Mouse (Mus musculus) ES-E14 (cell line): ENCODE data around the gene Fubp3. TPM values are rescaled to one million over a fixed set of nuclear protein-coding genes. Genes with fewer than 3 reads are reported as not detected.

ENCODE experiments used
- DNase-seq: peaks from one replicate; pipeline ENCODE4 v3.0.0-alpha.2; 2013; ENCODE audit warnings: low read depth, low spot score
- H3K27ac ChIP-seq: 2 replicates; pipeline ENCODE4 v1.5.1; 2012; ENCODE audit warnings: low read depth, mild to moderate bottlenecking, low read length, moderate library complexity, mixed read lengths; ENCODE audit not compliant: poor library complexity, insufficient read depth, severe bottlenecking
- H3K36me3 ChIP-seq: 2 replicates; pipeline ENCODE4 v1.6.1; 2012; ENCODE audit warnings: mild to moderate bottlenecking, low read length, moderate library complexity, mixed read lengths; ENCODE audit not compliant: control insufficient read depth, poor library complexity, insufficient read depth, severe bottlenecking
- H3K4me1 ChIP-seq, 2 experiments: fragments of 150-350 bp in 1 of 2; sonication (generic) in 1 of 2; 2 replicates each; pipeline ENCODE4 v1.6.1; 2012; ENCODE audit warnings: low read length in 2 of 2, mild to moderate bottlenecking in 1 of 2, mixed read lengths in 1 of 2; ENCODE audit not compliant: control insufficient read depth in 2 of 2, insufficient read depth in 2 of 2, poor library complexity in 1 of 2
- H3K4me3 ChIP-seq, 2 experiments: fragments of 150-350 bp in 1 of 2; sonication (generic) in 1 of 2; 2 replicates each; pipeline ENCODE4 v1.5.1; 2012; ENCODE audit warnings: low read length in 2 of 2, low read depth in 1 of 2, mild to moderate bottlenecking in 1 of 2, mixed read lengths in 1 of 2; ENCODE audit not compliant: insufficient read depth in 1 of 2, poor library complexity in 1 of 2, severe bottlenecking in 1 of 2
- H3K9ac ChIP-seq: 2 replicates; pipeline ENCODE4 v1.6.1; 2012; ENCODE audit warnings: low read depth, mild to moderate bottlenecking, low read length, mixed read lengths; ENCODE audit not compliant: poor library complexity, insufficient read depth, severe bottlenecking
- H3K9me3 ChIP-seq: fragments of 150-350 bp; sonication (generic); 2 replicates; pipeline ENCODE4 v1.6.1; 2012; ENCODE audit warnings: low read depth, mild to moderate bottlenecking, low read length; ENCODE audit not compliant: control insufficient read depth, insufficient read depth
- CHD2 ChIP-seq: IDR thresholded peaks from 2 replicates; pipeline ENCODE4 v1.6.1; 2014; ENCODE audit warnings: mild to moderate bottlenecking, low read depth, low read length, inconsistent platforms
- HCFC1 ChIP-seq: IDR thresholded peaks from 2 replicates; pipeline ENCODE4 v1.6.1; 2012; ENCODE audit warnings: low read length, inconsistent platforms, borderline replicate concordance; ENCODE audit not compliant: insufficient read depth
- MAFK ChIP-seq: IDR thresholded peaks from 2 replicates; pipeline ENCODE4 v1.6.1; 2014; ENCODE audit warnings: mild to moderate bottlenecking, low read depth, low read length, inconsistent platforms; ENCODE audit not compliant: insufficient read depth
- ZC3H11A ChIP-seq: IDR thresholded peaks from 2 replicates; pipeline ENCODE4 v1.6.1; 2012; ENCODE audit warnings: low read depth, mild to moderate bottlenecking, inconsistent platforms, low read length, borderline replicate concordance
- ZNF384 ChIP-seq: IDR thresholded peaks from 2 replicates; pipeline ENCODE4 v1.6.1; 2012; ENCODE audit warnings: low read depth, low read length, inconsistent platforms
- in situ Hi-C, 2 experiments: fragments of 600-800 bp; cut with MboI; formaldehyde crosslinking; loops; one replicate each; pipeline ENCODE4 v1.15.1; 2025; ENCODE audit warnings: low sequenced_read_pairs in 2 of 2, inconsistent platforms in 1 of 2; ENCODE audit not compliant: unreplicated experiment in 2 of 2
- total RNA-seq: library from RNA; depleted of rRNA; stranded (reverse); fragments of 300-350 nt; gene quantifications from 2 replicates; pipeline ENCODE4 v1.2.3, GENCODE M21; 2012

The Fubp3 gene
- total RNA-seq, 1 experiment, result 94.4 TPM

- no peak overlapping the region for H3K9ac ChIP-seq
- H3K9me3 ChIP-seq, result no peaks in the 10 kb centered on the region
- H3K4me3 ChIP-seq, result peak overlapping the region in 1 of 2 experiments; percentile 7; a peak in 1 of 4 replicates
- no peak overlapping the region for H3K27ac ChIP-seq
- H3K4me1 ChIP-seq, result peaks cover 0 to 7% of the 10 kb centered on the region in 2 experiments; a peak in 1 of 4 replicates
- no peaks in the 10 kb centered on the region for H3K36me3 ChIP-seq
- DNase-seq, result no peak
- in situ Hi-C loops, result loop anchor here in 1 of 2 experiments (25.0 kb wide), 1 partner anchor 1995 kb away; the partner anchor contains the start of gene Lmx1b
- no peak for TF ChIP-seq HCFC1
- TF ChIP-seq MAFK, result no peak
- TF ChIP-seq CHD2, result no peak
- no peak for TF ChIP-seq ZNF384
- TF ChIP-seq ZC3H11A, result no peak
These were observed 69.5 kb downstream of the Fubp3 start for GRCm38 (mm10) chr2:31641929-31642328.

DNA sequence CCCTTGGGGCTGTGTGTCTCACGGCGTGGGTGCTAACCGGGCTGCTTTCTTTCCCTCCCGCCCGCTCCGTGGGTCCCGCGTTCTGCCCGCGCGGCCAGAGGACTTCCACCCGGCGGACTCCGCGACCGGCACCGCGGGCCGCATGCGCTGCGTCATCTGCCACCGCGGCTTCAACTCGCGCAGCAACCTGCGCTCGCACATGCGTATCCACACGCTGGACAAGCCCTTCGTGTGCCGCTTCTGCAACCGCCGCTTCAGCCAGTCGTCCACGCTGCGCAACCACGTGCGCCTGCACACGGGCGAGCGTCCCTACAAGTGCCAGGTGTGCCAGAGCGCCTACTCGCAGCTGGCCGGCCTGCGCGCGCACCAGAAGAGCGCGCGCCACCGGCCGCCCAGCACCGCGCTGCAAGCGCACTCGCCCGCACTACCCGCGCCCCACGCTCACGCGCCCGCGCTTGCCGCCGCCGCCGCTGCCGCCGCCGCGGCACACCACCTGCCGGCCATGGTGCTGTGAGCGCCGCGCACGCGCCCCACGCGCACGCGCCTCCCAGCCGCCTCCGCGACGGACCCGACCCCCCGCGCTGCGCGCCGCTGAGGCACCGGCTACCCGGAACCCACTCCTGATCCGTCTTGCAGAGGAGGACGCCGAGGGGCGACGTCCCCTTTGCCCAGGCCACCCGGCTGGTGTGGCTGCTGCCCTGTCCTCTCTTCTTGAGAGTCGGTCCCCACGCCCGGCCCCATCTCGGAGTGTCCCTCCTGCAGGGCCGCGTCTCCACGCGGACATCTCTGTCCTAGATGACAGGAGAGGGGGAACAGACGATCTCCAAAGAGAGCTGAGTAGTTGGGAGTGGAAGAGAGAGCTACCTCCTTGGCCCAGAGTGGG, 81.8 kb downstream of the Fubp3 start:
- Histone ChIP-seq H3K4me3 (peak overlapping the region; percentile 66 to 77), H3K27ac (no peak overlapping the region), H3K36me3 (no peaks in the 10 kb centered on the region), H3K9ac (peak overlapping the region; percentile 59), H3K4me1 (no peaks in the 10 kb centered on the region), H3K9me3 (no peaks in the 10 kb centered on the region)
- in situ Hi-C loops, result loop anchor here in 1 of 2 experiments (10.0 kb wide), 1 partner anchor 169 kb away; no protein-coding TSS in a partner anchor
- no peak for DNase-seq
- TF ChIP-seq CHD2 (no peak), ZC3H11A (no peak), MAFK (no peak), HCFC1 (no peak), ZNF384 (no peak)

DNA sequence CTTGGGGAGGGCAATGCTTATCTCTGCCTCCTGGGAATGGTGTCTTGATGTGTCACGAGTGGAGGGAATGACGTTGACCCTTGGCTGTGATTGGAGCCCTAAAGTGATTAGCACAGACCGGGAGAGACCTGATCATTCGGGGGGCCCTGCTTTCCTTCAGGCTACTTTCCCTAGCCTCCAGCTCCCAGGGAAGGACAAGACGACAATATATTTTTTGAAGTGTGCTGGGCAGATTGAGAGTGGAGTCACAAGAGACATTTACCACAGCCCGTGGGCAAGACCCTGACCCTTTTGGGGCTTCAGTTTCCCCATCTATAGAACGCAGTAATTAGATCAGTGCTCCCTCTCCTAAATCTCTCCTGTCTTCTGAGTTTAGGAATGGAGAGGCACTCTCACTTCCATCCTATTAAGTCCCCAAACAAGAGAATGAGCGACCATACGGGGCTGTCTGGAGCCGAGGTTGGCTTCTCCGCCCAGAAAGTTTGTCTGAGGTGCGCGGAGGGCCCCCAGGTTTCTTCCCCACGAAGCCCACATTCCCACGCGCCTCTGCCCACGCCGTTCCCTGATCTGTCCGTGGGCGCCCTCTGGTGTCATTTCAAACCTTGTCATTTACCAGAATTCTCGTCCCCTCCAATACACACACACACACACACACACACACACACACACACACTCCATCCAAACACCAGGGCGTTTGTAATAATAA, 82.6 kb downstream of the Fubp3 start:
- no peaks in the 10 kb centered on the region for H3K9me3 ChIP-seq
- no peak for TF ChIP-seq HCFC1
- TF ChIP-seq ZC3H11A, result 0 out of 2 replicates have a peak, but pooled peaks have one; percentile 13
- no peak for DNase-seq
- H3K4me1 ChIP-seq, result no peaks in the 10 kb centered on the region
- peak overlapping the region; percentile 59 for H3K9ac ChIP-seq
- H3K27ac ChIP-seq, result no peak overlapping the region
- no peaks in the 10 kb centered on the region for H3K36me3 ChIP-seq
- in situ Hi-C loops, result loop anchor here in 1 of 2 experiments (10.0 kb wide), 1 partner anchor 170 kb away; no protein-coding TSS in a partner anchor
- H3K4me3 ChIP-seq, result peak overlapping the region; percentile 66 to 77; a peak in 3 of 4 replicates

DNA sequence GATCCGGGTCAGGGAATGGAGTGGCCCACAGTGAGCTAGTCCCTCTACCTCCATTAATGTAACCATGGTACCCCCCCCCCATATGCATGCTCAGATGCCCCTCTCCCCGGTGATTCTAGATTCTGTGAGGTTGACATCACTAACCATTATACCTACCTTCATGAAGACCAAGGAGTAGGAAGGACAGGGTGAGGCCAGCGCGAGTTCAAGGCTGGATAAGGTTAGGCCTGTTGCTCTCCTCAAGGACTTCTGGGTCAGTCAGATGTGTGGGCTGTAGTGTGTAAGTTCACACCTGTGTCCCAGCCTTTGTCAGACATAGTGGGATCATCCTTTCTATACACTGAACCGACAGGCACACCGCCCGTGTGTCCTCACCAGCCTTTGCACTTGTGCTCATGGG, 83.9 kb downstream of the Fubp3 start:
- H3K36me3 ChIP-seq, result no peaks in the 10 kb centered on the region

More for the DNA sequence above, 83.9 kb downstream of the Fubp3 start:
- Histone ChIP-seq H3K4me3 (no peak overlapping the region), H3K9me3 (no peaks in the 10 kb centered on the region), H3K4me1 (no peaks in the 10 kb centered on the region), H3K27ac (no peak overlapping the region), H3K9ac (no peak overlapping the region)
- in situ Hi-C loops, result loop anchor here in 1 of 2 experiments (10.0 kb wide), 1 partner anchor 172 kb away; no protein-coding TSS in a partner anchor
- TF ChIP-seq ZC3H11A (no peak), HCFC1 (no peak), MAFK (no peak)
- DNase-seq, result no peak
